Mouse (Mus musculus) heart, embryonic 12.5 days (tissue): ENCODE results near the gene Rab3gap1. TPM values are rescaled to one million over a fixed set of nuclear protein-coding genes. Genes with fewer than 3 reads are reported as not detected.

Experiments used
- ATAC-seq: fragments of 200-750 bp; cut with Nextera tagmentation; 2 replicates; pipeline ENCODE4 v1.8.0; 2017; ENCODE audit warnings: moderate TSS enrichment, moderate library complexity; ENCODE audit not compliant: insufficient number of reproducible peaks, low FRiP score
- H3K27ac ChIP-seq: fragments of 300-500 bp; sonication (generic); 2 replicates; pipeline ENCODE4 v1.5.1; 2016; ENCODE audit warnings: mild to moderate bottlenecking, moderate library complexity; ENCODE audit not compliant: poor library complexity, severe bottlenecking
- H3K27me3 ChIP-seq: fragments of 300-500 bp; sonication (generic); replicated peaks from 2 replicates; pipeline ENCODE4 v1.6.1; 2016; ENCODE audit warnings: mild to moderate bottlenecking, moderate library complexity
- H3K36me3 ChIP-seq: fragments of 300-500 bp; sonication (generic); 2 replicates; pipeline ENCODE4 v1.6.1; 2016; ENCODE audit warnings: mild to moderate bottlenecking, moderate library complexity
- H3K4me1 ChIP-seq: fragments of 300-500 bp; sonication (generic); replicated peaks from 2 replicates; pipeline ENCODE4 v1.6.1; 2016; ENCODE audit warnings: mild to moderate bottlenecking
- H3K4me2 ChIP-seq: fragments of 300-500 bp; sonication (generic); 2 replicates; pipeline ENCODE4 v1.6.1; 2016; ENCODE audit warnings: mild to moderate bottlenecking, moderate library complexity
- H3K4me3 ChIP-seq: fragments of 300-500 bp; sonication (generic); 2 replicates; pipeline ENCODE4 v1.5.1; 2016; ENCODE audit warnings: mild to moderate bottlenecking
- H3K9ac ChIP-seq: fragments of 300-500 bp; sonication (generic); 2 replicates; pipeline ENCODE4 v1.6.1; 2016; ENCODE audit warnings: mild to moderate bottlenecking, moderate library complexity
- H3K9me3 ChIP-seq: fragments of 300-500 bp; sonication (generic); replicated peaks from 2 replicates; pipeline ENCODE4 v1.6.1; 2016; ENCODE audit warnings: mild to moderate bottlenecking, moderate library complexity
- WGBS: fragments of 180-500 bp; shearing (Covaris S2); methylation state at CpG from one replicate; pipeline ENCODE4 v1.1.7; 2016; 5-methylcytosine and 5-hydroxymethylcytosine counted together
- polyA plus RNA-seq: library from polyadenylated mRNA; unstranded; fragments of >200 nt; fragmentation: Nextera tagmentation; extraction: Ambion mirVana; gene quantifications from 2 replicates; pipeline ENCODE4 v1.2.1, GENCODE M21; 2016

Rab3gap1 gene
- polyA plus RNA-seq, 1 experiment from 2014 or later: 28.4 TPM

DNA sequence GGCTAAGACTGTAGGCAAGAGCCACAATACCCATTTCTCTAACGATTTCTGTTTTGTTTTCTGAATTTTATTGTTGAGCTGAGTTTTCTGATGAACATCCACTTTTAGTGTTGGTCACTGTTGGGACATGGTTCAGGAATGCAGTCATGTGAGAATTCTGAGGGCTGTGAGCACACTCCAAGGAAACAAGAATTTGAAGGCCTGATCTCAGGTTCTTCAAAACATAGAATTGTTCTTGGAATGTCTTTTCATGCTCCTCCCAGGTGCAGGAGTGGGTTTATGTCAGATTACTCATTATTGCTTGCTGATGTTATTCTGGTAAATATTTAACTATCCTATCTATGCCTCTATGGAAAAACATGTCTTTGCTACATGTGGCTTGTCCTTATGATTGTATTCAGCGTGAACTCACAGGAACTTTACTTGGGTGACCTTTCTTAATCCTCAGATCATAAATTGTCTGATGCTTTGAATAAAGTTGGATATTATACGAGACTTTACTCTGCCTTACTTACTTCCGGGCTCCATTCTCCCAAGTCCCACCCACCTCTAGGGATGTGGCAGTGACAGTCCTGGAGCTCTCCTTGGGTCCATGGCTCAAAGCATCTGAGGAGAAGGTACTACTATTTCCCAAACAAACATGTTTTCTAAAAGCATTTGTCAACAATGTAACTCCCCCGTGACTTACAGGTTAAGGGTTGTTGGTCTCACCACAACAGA is 114.9 kb downstream of the Rab3gap1 start:
- no peak overlapping the region for H3K4me2 ChIP-seq
- no peak overlapping the region for H3K27ac ChIP-seq
- H3K27me3 ChIP-seq: no peaks in the 10 kb centered on the region
- no peaks in the 10 kb centered on the region for H3K9me3 ChIP-seq
- ATAC-seq: no peak
- WGBS: 89% methylated on average over 5 of the region's 5 CpGs
- no peak overlapping the region for H3K9ac ChIP-seq
- no peaks in the 10 kb centered on the region for H3K36me3 ChIP-seq
- H3K4me3 ChIP-seq: no peak overlapping the region
- no peaks in the 10 kb centered on the region for H3K4me1 ChIP-seq

DNA sequence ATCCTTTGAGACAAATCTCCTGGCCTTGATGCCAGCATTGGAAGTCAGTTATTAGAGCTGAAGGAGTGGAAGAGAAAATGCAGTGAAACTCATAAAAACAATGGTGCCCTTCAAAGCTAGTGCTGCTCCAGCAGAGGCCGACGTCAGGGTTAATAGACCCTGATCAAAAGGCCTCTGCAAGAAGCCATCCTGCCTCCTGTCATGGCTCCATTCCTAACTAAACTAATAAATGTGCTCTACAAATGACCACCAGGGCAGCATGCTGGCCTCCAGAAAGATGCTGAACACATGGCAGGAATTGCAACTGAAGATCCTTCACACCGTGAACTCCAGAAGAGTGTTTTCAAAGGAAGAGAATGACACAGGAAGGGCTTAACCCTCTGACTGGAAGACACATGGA is 116.8 kb downstream of the Rab3gap1 start:
- H3K27ac ChIP-seq: no peak overlapping the region
- H3K4me1 ChIP-seq: peaks cover 12% of the 10 kb centered on the region
- H3K4me3 ChIP-seq: no peak overlapping the region
- ATAC-seq: no peak
- no peaks in the 10 kb centered on the region for H3K36me3 ChIP-seq
- WGBS: 59% methylated on average over 3 of the region's 3 CpGs
- no peaks in the 10 kb centered on the region for H3K9me3 ChIP-seq
- no peaks in the 10 kb centered on the region for H3K27me3 ChIP-seq
- H3K4me2 ChIP-seq: no peak overlapping the region
- H3K9ac ChIP-seq: no peak overlapping the region

DNA sequence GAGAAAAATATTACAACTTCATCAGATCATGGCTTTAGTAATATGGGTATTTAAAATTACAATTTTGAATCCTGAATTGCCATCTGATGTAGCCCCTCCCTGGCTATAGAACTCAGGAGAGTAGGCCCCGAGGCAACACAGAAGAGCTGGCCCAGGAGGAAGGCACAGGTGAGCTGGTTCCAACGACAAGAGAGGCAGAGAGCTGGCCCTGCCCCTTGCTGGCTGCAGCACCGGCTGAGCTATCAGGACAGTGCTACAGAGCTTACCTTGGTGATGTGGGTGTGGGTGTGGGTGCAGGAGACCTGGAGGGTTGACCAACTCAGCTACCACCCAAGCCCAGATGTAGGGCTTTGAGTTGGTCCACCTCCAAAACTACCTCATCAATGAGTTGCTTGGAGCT is 119.7 kb downstream of the Rab3gap1 start:
- Histone ChIP-seq H3K4me3 (no peak overlapping the region), H3K27me3 (no peaks in the 10 kb centered on the region), H3K4me1 (peaks cover 15% of the 10 kb centered on the region), H3K9ac (no peak overlapping the region), H3K36me3 (peaks cover 3% of the 10 kb centered on the region; the same call in 1 of the 2 replicates), H3K9me3 (0 out of 2 replicates have a peak, but pooled peaks cover 2% of the 10 kb centered on the region), H3K4me2 (no peak overlapping the region), H3K27ac (no peak overlapping the region)
- no peak for ATAC-seq
- 75% methylated on average over 3 of the region's 3 CpGs for WGBS

DNA sequence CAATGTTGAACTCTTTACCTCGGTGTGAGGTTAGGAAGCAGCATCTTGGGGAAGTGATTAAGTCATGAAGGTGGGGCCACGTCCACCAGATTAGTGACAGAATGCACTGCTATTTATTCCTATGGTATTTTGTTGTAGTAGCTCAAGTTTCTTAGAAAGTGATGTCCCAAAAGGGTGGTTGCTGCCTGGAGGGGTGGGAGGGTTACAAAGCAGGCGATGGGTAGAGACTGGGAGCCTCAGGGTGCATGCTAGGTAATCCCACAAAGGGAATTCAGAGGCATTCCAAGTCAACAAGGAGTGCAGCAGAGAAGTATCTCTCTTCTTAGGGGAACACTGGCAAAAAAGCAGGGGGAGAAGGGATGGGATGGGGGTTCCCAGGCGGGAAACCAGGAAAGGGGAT is 120.8 kb downstream of the Rab3gap1 start:
- H3K4me2 ChIP-seq: no peak overlapping the region
- peaks cover 3% of the 10 kb centered on the region; the same call in 1 of the 2 replicates for H3K36me3 ChIP-seq
- ATAC-seq: no peak
- no peaks in the 10 kb centered on the region for H3K27me3 ChIP-seq
- peaks cover 15% of the 10 kb centered on the region for H3K4me1 ChIP-seq
- WGBS: 66% methylated on average over 4 of the region's 4 CpGs
- H3K4me3 ChIP-seq: no peak overlapping the region
- 0 out of 2 replicates have a peak, but pooled peaks cover 2% of the 10 kb centered on the region for H3K9me3 ChIP-seq
- H3K9ac ChIP-seq: no peak overlapping the region
- H3K27ac ChIP-seq: no peak overlapping the region

DNA sequence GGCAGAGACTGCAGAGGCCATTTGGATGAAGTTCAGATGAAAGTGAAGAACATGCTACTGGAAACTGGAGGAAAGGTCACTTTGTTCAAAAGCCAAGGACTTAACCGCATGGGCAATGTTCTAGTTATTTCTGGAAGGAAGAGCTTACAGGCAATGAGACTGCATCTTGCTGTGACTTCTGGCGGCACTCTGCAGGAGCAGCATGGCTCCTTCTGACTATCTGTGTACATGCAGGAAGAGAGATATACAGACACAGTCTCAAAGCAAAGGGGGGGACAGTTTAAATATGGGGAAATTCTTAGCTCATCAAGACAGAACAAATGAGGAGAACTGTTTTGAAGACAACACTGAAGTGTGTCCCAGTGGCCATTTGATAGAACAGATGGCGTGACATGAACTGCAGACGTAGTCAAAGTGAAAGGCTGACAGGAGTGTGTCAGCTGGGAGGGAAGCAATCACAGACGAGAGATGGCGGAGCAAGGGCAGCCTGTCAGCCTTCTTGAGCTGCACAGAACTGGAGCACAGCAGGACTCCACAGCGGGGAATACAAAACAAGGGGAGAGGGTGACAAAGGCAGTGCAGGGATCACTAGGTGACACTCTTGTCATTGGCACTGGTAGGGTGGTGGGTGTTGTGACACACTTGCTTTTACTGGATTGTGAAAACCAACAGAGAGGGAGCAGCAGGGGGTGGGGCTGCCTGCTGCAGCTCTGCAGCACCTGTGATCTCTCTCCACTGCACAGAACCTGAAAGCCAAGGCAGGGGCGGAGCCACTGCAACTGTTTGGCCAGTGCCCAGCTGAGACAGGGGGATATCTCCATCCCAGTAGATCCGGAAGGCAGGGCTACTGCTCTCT is 121.5 kb downstream of the Rab3gap1 start:
- Histone ChIP-seq H3K27ac (no peak overlapping the region), H3K4me3 (no peak overlapping the region)
- WGBS: 41% methylated on average over 9 of the region's 9 CpGs

More for the DNA sequence above, 121.5 kb downstream of the Rab3gap1 start:
- Histone ChIP-seq H3K4me1 (peaks cover 15% of the 10 kb centered on the region), H3K9ac (0 out of 2 replicates have a peak overlapping the region, but pooled peaks have one; percentile 6), H3K27me3 (no peaks in the 10 kb centered on the region), H3K36me3 (peaks cover 3% of the 10 kb centered on the region; the same call in 1 of the 2 replicates), H3K9me3 (0 out of 2 replicates have a peak, but pooled peaks cover 2% of the 10 kb centered on the region), H3K4me2 (peak overlapping the region; percentile 21)
- no peak for ATAC-seq

Other genes with a start within 250 kb of the Rab3gap1 start
- gene Tmem163, start 189.2 kb upstream of the Rab3gap1 start, polyA plus RNA-seq: 29.3 and 35.0 TPM in 2 replicates
- 0.18 and 0.42 TPM in 2 replicates for gene Acmsd, start 139.4 kb upstream of the Rab3gap1 start, polyA plus RNA-seq
- 65.4 and 70.9 TPM in 2 replicates for gene Ccnt2, start 94.6 kb upstream of the Rab3gap1 start, polyA plus RNA-seq
- not detected in 2 replicates for gene Map3k19, start 13.7 kb upstream of the Rab3gap1 start, polyA plus RNA-seq
- 7.6 and 8.8 TPM in 2 replicates for gene Zranb3, start 234.3 kb downstream of the Rab3gap1 start, polyA plus RNA-seq
- gene R3hdm1, start 234.5 kb downstream of the Rab3gap1 start, polyA plus RNA-seq: 63.6 and 65.9 TPM in 2 replicates